Comparison of ENCODE assay signal across 1 mouse cellular context in the genomic region with DNA sequence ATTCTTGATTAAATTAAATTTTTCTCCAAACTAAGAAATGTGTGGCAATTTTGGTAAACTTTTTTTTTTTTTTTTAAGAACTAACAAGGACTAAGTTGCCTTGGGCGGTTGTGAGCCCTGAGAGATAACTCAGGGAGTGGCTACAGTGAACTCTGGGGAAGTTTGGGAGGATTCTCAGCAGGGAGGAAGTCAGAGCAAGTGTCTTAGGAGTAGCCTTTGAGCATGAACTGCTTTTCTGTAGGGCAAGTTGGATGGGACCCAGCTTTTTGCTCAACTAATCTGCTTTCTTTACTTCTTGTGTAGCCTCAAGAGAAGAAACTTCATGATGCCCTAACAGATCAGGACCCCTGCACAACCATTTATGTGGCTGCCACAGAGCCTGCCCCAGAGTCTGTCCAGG.
TF ChIP-seq lines count a peak whose summit lies in the region.

No protein-coding gene starts in this region.

TF ChIP-seq in MEL, 35 proteins besides CTCF, POLR2A, EP300 and RAD21 (continued from another document):
- TF ChIP-seq ETS1 (IDR thresholded peaks at IDR 0.05; ENCODE audit: low read depth, low read length) (no peak), SIN3A (IDR thresholded peaks at IDR 0.05; ENCODE audit: low read length) (0 out of 2 replicates have a peak, but pooled peaks have one; percentile 27), ZNF384 (IDR thresholded peaks at IDR 0.05; ENCODE audit: low read depth, low read length) (peak; percentile 92), MXI1 (IDR thresholded peaks at IDR 0.05; ENCODE audit: low read depth, low read length) (no peak), RCOR1 (IDR thresholded peaks at IDR 0.05; ENCODE audit: low read depth, low read length) (peak; percentile 55; the same call in 1 of the 2 replicates), TBP (IDR thresholded peaks at IDR 0.05; ENCODE audit: low read depth, low read length) (0 out of 2 replicates have a peak, but pooled peaks have one; percentile 31), MAX (IDR thresholded peaks at IDR 0.05; ENCODE audit: low read length) (no peak), E2F4 (IDR thresholded peaks at IDR 0.05; ENCODE audit: borderline replicate concordance, low read depth, low read length) (no peak), POLR2AphosphoS5 (IDR thresholded peaks at IDR 0.05; ENCODE audit: borderline replicate concordance, low read depth, low read length) (no peak), UBTF (IDR thresholded peaks at IDR 0.05; ENCODE audit: borderline replicate concordance, insufficient read depth, low read depth, low read length) (no peak), ZMIZ1 (IDR thresholded peaks at IDR 0.05; ENCODE audit: low read depth, low read length) (no peak), MYC (IDR thresholded peaks at IDR 0.05; ENCODE audit: low read depth, low read length) (no peak), BHLHE40 (IDR thresholded peaks at IDR 0.05; ENCODE audit: borderline replicate concordance, low read depth, low read length) (no peak), ZC3H11A (IDR thresholded peaks at IDR 0.05; ENCODE audit: low read depth, low read length) (no peak), NELFE (IDR thresholded peaks at IDR 0.05; ENCODE audit: low read depth, low read length) (0 out of 2 replicates have a peak, but pooled peaks have one; percentile 17), HCFC1 (IDR thresholded peaks at IDR 0.05; ENCODE audit: low read depth, low read length) (0 out of 2 replicates have a peak, but pooled peaks have one; percentile 15), GABPA (IDR thresholded peaks at IDR 0.05; ENCODE audit: low read depth, low read length) (no peak), TAL1 (IDR thresholded peaks at IDR 0.05; ENCODE audit: low read length) (no peak), CHD1 (IDR thresholded peaks at IDR 0.05; ENCODE audit: low read depth, low read length) (no peak), TCF12 (IDR thresholded peaks at IDR 0.05; ENCODE audit: low read depth, low read length) (no peak), JUND (IDR thresholded peaks at IDR 0.05; ENCODE audit: low read depth, low read length) (no peak), ZKSCAN1 (IDR thresholded peaks at IDR 0.05; ENCODE audit: low read depth, low read length) (no peak)
